Mouse (Mus musculus) layer of hippocampus, adult 9-10 months (tissue): ENCODE results near the gene Ccdc69.
"Not testable (repeated sequence)": the region's sequence is repeated elsewhere in the genome, so short reads cannot be mapped to it uniquely, and the experiment has no call there.

Experiments used
- DNase-seq: peaks from one replicate; pipeline ENCODE4 v3.0.0; 2022; ENCODE audit warnings: low spot score

Ccdc69 gene

GRCm38 (mm10) chr11:55096731-55097462 lies 19.0 kb upstream of the Ccdc69 start:
- DNase-seq: no peak

GRCm38 (mm10) chr11:55096296-55096695 lies 18.4 kb upstream of the Ccdc69 start:
- DNase-seq: not testable (repeated sequence)

- DNase-seq: no peak
Measured at GRCm38 (mm10) chr11:55093096-55093495, 15.2 kb upstream of the Ccdc69 start.

GRCm38 (mm10) chr11:55089892-55090291 lies 12.0 kb upstream of the Ccdc69 start:
- DNase-seq: no peak

- DNase-seq: peak; percentile 31
Measured at GRCm38 (mm10) chr11:55087006-55087405, 9.1 kb upstream of the Ccdc69 start.

- DNase-seq: no peak
Measured at GRCm38 (mm10) chr11:55085396-55085795, 7.5 kb upstream of the Ccdc69 start.

GRCm38 (mm10) chr11:55084629-55085028 lies 6.7 kb upstream of the Ccdc69 start:
- no peak for DNase-seq

GRCm38 (mm10) chr11:55081206-55081605 lies 3.3 kb upstream of the Ccdc69 start:
- no peak for DNase-seq

GRCm38 (mm10) chr11:55079180-55079579 lies 1.2 kb upstream of the Ccdc69 start:
- DNase-seq: no peak

- DNase-seq: no peak
Measured at GRCm38 (mm10) chr11:55078502-55078901, 571 bp upstream of the Ccdc69 start.

- no peak for DNase-seq
Measured at GRCm38 (mm10) chr11:55076234-55076633, 1.7 kb downstream of the Ccdc69 start.

- no peak for DNase-seq
Measured at GRCm38 (mm10) chr11:55075602-55076001, 2.3 kb downstream of the Ccdc69 start.

GRCm38 (mm10) chr11:55073191-55073590 lies 4.7 kb downstream of the Ccdc69 start:
- DNase-seq: no peak

- no peak for DNase-seq
Measured at GRCm38 (mm10) chr11:55072467-55072866, 5.5 kb downstream of the Ccdc69 start.

GRCm38 (mm10) chr11:55071344-55071743 lies 6.6 kb downstream of the Ccdc69 start:
- DNase-seq: no peak

GRCm38 (mm10) chr11:55069023-55069422 lies 8.9 kb downstream of the Ccdc69 start:
- no peak for DNase-seq

- no peak for DNase-seq
Measured at GRCm38 (mm10) chr11:55066921-55067320, 11.0 kb downstream of the Ccdc69 start.

- no peak for DNase-seq
Measured at GRCm38 (mm10) chr11:55062856-55063255, 15.1 kb downstream of the Ccdc69 start.

- no peak for DNase-seq
Measured at GRCm38 (mm10) chr11:55060802-55061201, 17.1 kb downstream of the Ccdc69 start.

GRCm38 (mm10) chr11:55057511-55057910 lies 20.4 kb downstream of the Ccdc69 start:
- no peak for DNase-seq

GRCm38 (mm10) chr11:55050837-55051510 lies 27.0 kb downstream of the Ccdc69 start:
- no peak for DNase-seq

- no peak for DNase-seq
Measured at GRCm38 (mm10) chr11:55046600-55046999, 31.3 kb downstream of the Ccdc69 start.

- no peak for DNase-seq
Measured at GRCm38 (mm10) chr11:55041348-55041747, 36.6 kb downstream of the Ccdc69 start.

- peak; percentile 48 for DNase-seq
Measured at GRCm38 (mm10) chr11:55039591-55039990, 38.3 kb downstream of the Ccdc69 start.
